Mouse (Mus musculus) kidney, adult 9 months (tissue): ENCODE data around the gene Vav2.

Source experiments
- DNase-seq: peaks from one replicate; pipeline ENCODE4 v3.0.0; 2022

The Vav2 gene

GRCm38 (mm10) chr2:27441767-27442707 lies 15.2 kb upstream of the Vav2 start, which contains the start of gene Brd3os:
Gene Brd3os, plus strand, starts transcription at chr2:27442324.
- DNase-seq, result peak; percentile 98

GRCm38 (mm10) chr2:27438281-27438680 lies 11.4 kb upstream of the Vav2 start:
- no peak for DNase-seq

DNA sequence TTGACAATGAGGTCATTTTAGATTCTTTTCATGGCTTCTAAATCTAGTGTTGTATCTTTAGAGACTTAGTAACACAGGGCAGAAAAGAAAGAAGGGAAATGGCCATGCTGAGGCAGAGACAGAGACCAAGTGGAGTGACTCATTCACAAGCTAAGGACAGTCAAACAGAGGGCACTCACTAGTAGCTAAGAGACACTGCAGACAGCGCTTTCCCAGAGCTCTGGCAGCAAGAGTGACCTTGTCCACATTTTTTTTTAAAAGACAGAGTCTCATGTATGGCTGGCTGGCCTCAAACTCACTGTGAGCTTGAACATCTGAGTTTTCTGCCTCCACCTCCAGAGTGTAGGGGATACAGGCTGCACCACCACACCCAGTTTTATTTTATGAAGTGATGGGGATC lies 11.0 kb upstream of the Vav2 start:
- no peak for DNase-seq

- no peak for DNase-seq
Observed at GRCm38 (mm10) chr2:27432599-27432998, 5.8 kb upstream of the Vav2 start.

- no peak for DNase-seq
Observed at GRCm38 (mm10) chr2:27430621-27431020, 3.8 kb upstream of the Vav2 start.

DNA sequence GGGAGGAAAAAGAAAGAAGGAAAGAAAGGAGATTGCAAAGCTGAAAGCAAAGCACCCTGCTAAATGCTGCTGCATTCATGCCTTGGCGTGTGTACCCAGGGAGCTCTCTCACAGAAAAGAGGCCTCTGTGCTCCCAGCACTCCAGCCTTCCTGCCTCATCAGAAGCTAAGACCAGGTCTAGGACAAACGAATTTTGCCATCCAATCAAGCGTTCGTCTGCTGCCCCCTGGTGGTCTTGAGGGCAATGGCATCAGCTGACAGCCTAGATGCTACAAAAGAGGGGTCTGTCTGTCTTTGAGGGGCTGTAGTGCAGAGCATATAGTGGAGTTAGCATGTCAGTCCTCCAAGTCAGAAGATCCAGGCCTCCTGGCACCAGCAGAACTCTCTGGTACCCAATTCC lies 1.2 kb upstream of the Vav2 start:
- DNase-seq, result peak; percentile 87

- peak; percentile 84 for DNase-seq
Observed at GRCm38 (mm10) chr2:27426406-27426854, 403 bp downstream of the Vav2 start.

- DNase-seq, result peak; percentile 40
Observed at GRCm38 (mm10) chr2:27425751-27426405, 955 bp downstream of the Vav2 start.

- peak; percentile 46 for DNase-seq
Observed at GRCm38 (mm10) chr2:27425161-27425611, 1.6 kb downstream of the Vav2 start.

- peak; percentile 53 for DNase-seq
Observed at GRCm38 (mm10) chr2:27423596-27423995, 3.2 kb downstream of the Vav2 start.

GRCm38 (mm10) chr2:27421293-27422068 lies 5.4 kb downstream of the Vav2 start:
- peak; percentile 43 for DNase-seq

- DNase-seq, result peak; percentile 28
Observed at GRCm38 (mm10) chr2:27418577-27419070, 8.2 kb downstream of the Vav2 start.

DNA sequence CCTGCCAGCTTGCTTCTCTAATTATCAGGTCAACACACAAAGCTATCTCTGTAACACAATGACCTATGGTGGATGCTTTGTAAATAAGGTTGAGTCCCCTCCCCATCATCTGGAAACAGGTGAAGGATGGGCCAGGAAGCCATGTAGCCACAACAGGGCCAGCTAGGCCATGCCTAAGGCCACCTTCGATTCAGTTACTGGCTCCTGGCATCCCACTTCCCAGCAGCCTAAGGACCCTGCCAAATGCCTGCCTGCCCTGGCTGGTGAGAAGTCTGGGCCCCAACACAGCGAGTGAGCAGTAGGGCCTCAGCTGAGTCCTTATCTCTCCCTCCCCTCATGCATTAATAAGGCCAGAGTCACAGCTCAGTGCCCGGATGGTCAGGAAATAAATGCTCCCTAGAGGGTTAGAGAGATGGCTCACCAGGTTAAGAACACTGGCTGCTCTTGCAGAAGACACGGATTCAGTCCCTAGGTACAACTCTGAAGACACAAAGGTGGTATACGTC lies 9.1 kb downstream of the Vav2 start:
- no peak for DNase-seq

- DNase-seq, result no peak
Observed at GRCm38 (mm10) chr2:27416425-27416824, 10.4 kb downstream of the Vav2 start.

- DNase-seq, result no peak
Observed at GRCm38 (mm10) chr2:27415060-27415783, 11.6 kb downstream of the Vav2 start.

DNA sequence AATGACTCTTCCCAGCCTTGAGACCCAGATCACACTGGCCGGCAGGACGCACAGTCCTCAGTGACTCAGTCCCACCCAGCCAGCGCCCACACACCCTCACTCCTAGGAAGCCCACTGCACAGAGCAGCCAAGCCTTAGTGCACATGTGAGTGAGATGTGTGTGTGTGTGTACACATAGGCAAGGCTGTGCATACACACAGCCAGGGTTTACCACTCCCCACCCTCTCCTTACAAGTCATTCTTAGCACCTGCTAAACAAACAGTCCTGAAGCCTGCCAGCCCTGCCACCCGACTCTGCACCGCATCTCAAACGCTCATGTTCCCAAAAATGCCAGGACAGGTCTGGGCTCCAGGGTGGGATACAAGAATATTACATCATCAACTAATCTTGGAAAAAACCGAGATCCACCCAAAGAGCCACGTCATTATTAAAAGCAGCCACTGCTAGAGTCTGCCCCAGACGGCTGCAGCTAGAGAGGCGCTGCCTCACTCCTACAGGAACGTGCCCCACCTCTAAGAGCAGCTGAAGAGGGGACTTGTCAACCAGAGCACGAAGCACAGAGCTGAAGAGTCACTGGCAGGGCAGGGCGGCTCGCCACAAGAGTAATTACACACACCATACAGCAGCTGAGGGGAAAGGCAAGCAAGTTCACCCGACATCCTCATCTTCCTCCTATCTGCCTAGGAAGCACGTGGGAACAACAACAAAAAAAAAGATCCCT lies 12.7 kb downstream of the Vav2 start:
- DNase-seq, result no peak

DNA sequence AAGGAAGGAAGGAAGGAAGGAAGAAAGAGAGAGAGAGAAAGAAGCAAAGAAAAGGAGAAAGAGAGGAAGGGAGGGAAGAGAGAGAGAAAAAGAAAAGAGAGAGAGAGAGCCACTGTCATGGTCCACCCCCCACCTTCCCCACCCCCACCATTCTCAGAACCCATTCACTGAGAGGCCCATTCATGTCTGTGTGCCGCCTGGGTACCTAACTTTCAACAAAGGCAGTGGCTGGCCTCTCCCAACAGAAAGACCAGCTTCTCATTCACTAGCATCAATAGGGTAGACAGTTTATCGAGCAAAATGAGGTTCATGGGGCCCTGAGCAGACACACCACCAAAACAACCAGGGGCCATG lies 13.3 kb downstream of the Vav2 start:
- DNase-seq, result no peak

DNA sequence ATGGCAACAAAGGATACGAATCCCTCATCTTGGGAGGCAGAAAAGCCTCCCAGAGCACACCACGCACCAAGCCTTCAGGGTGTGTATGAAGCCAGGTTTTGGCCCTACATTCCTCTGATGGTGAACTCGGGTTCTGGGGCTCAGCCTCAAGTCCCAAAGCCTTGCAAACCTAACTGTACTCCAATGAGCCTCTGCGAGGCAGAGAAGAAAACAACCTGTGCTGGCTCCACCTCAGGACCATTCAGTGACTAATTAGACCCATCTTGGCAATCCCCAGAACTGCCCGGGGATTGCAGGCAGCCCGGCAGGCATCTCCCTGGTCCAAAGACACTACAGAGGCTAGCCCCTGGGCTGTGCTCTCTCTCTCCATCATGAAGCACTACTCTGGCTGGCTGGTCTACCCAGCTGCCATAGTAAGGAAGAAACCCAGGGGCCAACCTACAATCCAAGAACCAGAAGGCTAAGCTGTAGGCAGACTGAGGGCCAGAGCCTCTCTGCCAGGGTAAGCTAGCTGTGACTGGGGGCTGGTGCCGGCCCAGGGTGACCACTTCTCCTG lies 14.5 kb downstream of the Vav2 start:
- no peak for DNase-seq

DNA sequence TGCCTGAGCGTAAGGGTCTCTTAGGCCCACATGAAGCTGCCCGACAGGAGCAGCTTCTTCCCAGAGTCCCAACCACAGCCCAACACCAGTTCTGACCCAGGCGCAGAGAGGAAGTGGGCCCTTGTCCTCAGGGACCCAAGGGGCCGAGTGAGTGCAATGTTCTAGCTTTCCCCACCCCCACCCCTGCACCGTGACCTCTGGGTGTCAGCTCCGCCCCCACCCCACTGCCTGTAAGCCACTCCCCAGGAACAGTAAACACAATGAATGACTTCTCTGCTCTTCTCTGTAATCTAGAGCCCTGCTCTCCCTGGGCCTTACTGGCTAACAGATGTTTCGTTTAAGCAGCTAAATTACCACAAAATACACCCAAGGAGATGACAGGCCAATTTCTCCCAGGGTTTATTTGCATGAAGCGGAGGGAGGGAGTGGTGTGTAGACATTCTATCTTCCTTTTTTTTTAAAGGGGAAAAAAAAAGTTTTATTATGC lies 15.1 kb downstream of the Vav2 start:
- peak; percentile 47 for DNase-seq

DNA sequence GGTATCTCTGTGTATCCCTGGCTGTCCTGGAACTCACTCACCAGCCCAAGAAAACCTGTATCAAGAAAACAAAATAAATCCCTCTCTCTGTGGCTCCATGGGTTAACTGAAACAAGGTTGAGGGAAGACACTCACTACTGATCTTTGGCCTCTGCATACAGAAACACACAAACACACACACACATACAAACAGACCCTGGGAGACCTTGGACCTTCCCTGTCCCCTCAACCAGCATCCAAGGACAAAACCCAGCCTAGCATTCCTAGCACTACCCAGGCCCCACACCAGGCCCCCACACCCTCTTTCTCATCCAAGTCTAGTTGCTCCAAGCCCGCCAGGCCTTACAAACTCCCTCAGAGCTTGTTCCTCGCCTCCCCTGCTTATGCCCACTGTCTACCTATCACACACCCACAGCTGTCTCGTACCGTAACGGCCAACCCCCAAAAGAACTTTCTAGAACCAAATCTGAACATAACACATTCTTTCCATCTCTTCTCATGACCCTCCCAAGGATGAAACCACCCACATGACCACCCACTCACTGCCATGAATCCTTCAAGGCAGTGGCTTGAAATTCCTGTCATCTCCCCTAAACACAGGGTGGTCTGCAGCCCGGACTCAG lies 16.2 kb downstream of the Vav2 start:
- no peak for DNase-seq
